Mouse (Mus musculus): ENCODE measurements around the gene Olfml3. TPM values are rescaled to one million over a fixed set of nuclear protein-coding genes. Genes with fewer than 3 reads are reported as not detected.

Olfml3 gene
- total RNA-seq, 4 experiments from 2014 or later = 13.0 to 32.4 (median 20.6) TPM

- no peak for DNase-seq (ENCODE audit: low spot score in 2 of 2)
These were observed 28.2 kb downstream of the Olfml3 start for GRCm38 (mm10) chr3:103709470-103710040.

- DNase-seq (ENCODE audit: low spot score in 2 of 2) = no peak
These were observed 32.4 kb downstream of the Olfml3 start for GRCm38 (mm10) chr3:103705426-103705825.

GRCm38 (mm10) chr3:103704661-103705060 lies 33.1 kb downstream of the Olfml3 start:
- DNase-seq (ENCODE audit: low spot score in 2 of 2) = no peak

GRCm38 (mm10) chr3:103696388-103696925 lies 41.3 kb downstream of the Olfml3 start:
- no peak for DNase-seq (ENCODE audit: low spot score in 2 of 2)

GRCm38 (mm10) chr3:103695556-103695955 lies 42.2 kb downstream of the Olfml3 start:
- DNase-seq (ENCODE audit: low spot score in 2 of 2) = no peak

- no peak for DNase-seq (ENCODE audit: low spot score in 2 of 2)
These were observed 47.3 kb downstream of the Olfml3 start for GRCm38 (mm10) chr3:103690506-103690905.

GRCm38 (mm10) chr3:103689043-103689442 lies 48.8 kb downstream of the Olfml3 start:
- no peak for DNase-seq (ENCODE audit: low spot score in 2 of 2)

- DNase-seq (ENCODE audit: low spot score in 2 of 2) = no peak
These were observed 53.9 kb downstream of the Olfml3 start for GRCm38 (mm10) chr3:103683966-103684319.

- DNase-seq (ENCODE audit: low spot score in 2 of 2) = peak; percentile 28 to 68
These were observed 54.4 kb downstream of the Olfml3 start for GRCm38 (mm10) chr3:103683234-103683965.

GRCm38 (mm10) chr3:103682473-103682872 lies 55.3 kb downstream of the Olfml3 start:
- DNase-seq (ENCODE audit: low spot score in 2 of 2) = peak in 1 of 2 experiments; percentile 43

GRCm38 (mm10) chr3:103678811-103679210 lies 59.0 kb downstream of the Olfml3 start:
- DNase-seq (ENCODE audit: low spot score in 2 of 2) = no peak

GRCm38 (mm10) chr3:103672716-103673115 lies 65.1 kb downstream of the Olfml3 start:
- DNase-seq (ENCODE audit: low spot score in 2 of 2) = no peak

Other genes starting within 250 kb of the Olfml3 start
- 10 to 100 TPM; 25.7 to 35.4 (median 32.3) TPM for gene Syt6, start 162.8 kb downstream of the Olfml3 start, total RNA-seq (2022)
- gene Atg4a-ps, start 91.9 kb downstream of the Olfml3 start, total RNA-seq (2022) = 1 to 10 TPM in 1 of 4 experiments, under 1 TPM in 1, not detected in 2; 0.98 to 1.1 TPM
- not detected for gene Gm10964, start 1.4 kb upstream of the Olfml3 start, total RNA-seq (2022)
- gene Hipk1, start 53.6 kb upstream of the Olfml3 start, total RNA-seq (2022) = 100 to 1,000 TPM; 113 to 141 (median 125) TPM
- gene Dclre1b, start 71.4 kb upstream of the Olfml3 start, total RNA-seq (2022) = 1 to 10 TPM; 7.8 to 9.7 (median 9.0) TPM
- 10 to 100 TPM; 12.1 to 19.1 (median 14.4) TPM for gene Ap4b1, start 71.5 kb upstream of the Olfml3 start, total RNA-seq (2022)
- gene Gm43064, start 71.6 kb upstream of the Olfml3 start, total RNA-seq (2022) = under 1 TPM; 0.19 to 0.27 (median 0.26) TPM
- 1 to 10 TPM in 1 of 4 experiments, under 1 TPM in 2, not detected in 1; 0.67 to 1.3 (median 0.76) TPM for gene Bcl2l15, start 94.6 kb upstream of the Olfml3 start, total RNA-seq (2022)
- 1 to 10 TPM in 3 of 4 experiments, under 1 TPM in 1; 0.63 to 1.7 (median 1.2) TPM for gene Ptpn22, start 121.8 kb upstream of the Olfml3 start, total RNA-seq (2022)
- gene Rsbn1, start 176.1 kb upstream of the Olfml3 start, total RNA-seq (2022) = 10 to 100 TPM; 22.6 to 27.1 (median 23.5) TPM
- 10 to 100 TPM; 40.9 to 44.9 (median 43.4) TPM for gene Phtf1, start 230.1 kb upstream of the Olfml3 start, total RNA-seq (2022)